Mouse (Mus musculus) C2C12 (cell line): ENCODE results near the gene Kcnj15. TPM values are rescaled to one million over a fixed set of nuclear protein-coding genes. Genes with fewer than 3 reads are reported as not detected.

Experiments
- H3K27me3 ChIP-seq: one replicate; pipeline ENCODE4 v1.6.1; 2011; ENCODE audit not compliant: control insufficient read depth, insufficient read depth, insufficient read length
- H3K36me3 ChIP-seq: one replicate; pipeline ENCODE4 v1.6.1; 2011; ENCODE audit not compliant: control insufficient read depth, insufficient read depth
- H3K4me3 ChIP-seq: one replicate; pipeline ENCODE4 v1.5.1; 2011; ENCODE audit warnings: mild to moderate bottlenecking, control low read depth; ENCODE audit not compliant: poor library complexity, insufficient read depth, severe bottlenecking
- H3K79me2 ChIP-seq: one replicate; pipeline ENCODE4 v1.6.1; 2011; ENCODE audit not compliant: control insufficient read depth, insufficient read depth
- H3K79me3 ChIP-seq: one replicate; pipeline ENCODE4 v1.6.1; 2011; ENCODE audit warnings: low read depth, control low read depth
- H3ac ChIP-seq: one replicate; pipeline ENCODE3; 2011; ENCODE audit warnings: low read depth; ENCODE audit not compliant: control insufficient read depth, insufficient read length
- CEBPB ChIP-seq: IDR thresholded peaks from one replicate; pipeline ENCODE4 v1.6.1; 2011; ENCODE audit warnings: low read depth, mild to moderate bottlenecking, control low read depth, moderate library complexity
- CTCF ChIP-seq: IDR thresholded peaks from one replicate; pipeline ENCODE4 v1.5.1; 2011; ENCODE audit not compliant: control insufficient read depth, insufficient read depth, insufficient read length
- FOSL1 ChIP-seq: IDR thresholded peaks from one replicate; pipeline ENCODE4 v1.8.0; 2011; ENCODE audit warnings: mild to moderate bottlenecking, low read length; ENCODE audit not compliant: poor library complexity, insufficient read depth, severe bottlenecking
- MAX ChIP-seq: IDR thresholded peaks from one replicate; pipeline ENCODE4 v1.6.1; 2011; ENCODE audit warnings: mild to moderate bottlenecking, control low read depth
- MYOD1 ChIP-seq: IDR thresholded peaks from one replicate; pipeline ENCODE4 v1.6.1; 2011; ENCODE audit warnings: low read depth; ENCODE audit not compliant: control insufficient read depth, insufficient read length
- MYOG ChIP-seq: IDR thresholded peaks from one replicate; pipeline ENCODE4 v1.6.1; 2011; ENCODE audit not compliant: control insufficient read depth, insufficient read length; ENCODE audit errors: extremely low read depth
- USF1 ChIP-seq: IDR thresholded peaks from one replicate; pipeline ENCODE4 v1.6.1; 2011; ENCODE audit warnings: low read depth, mild to moderate bottlenecking, control low read depth, moderate library complexity
- polyA plus RNA-seq: library from polyadenylated mRNA; unstranded; fragments of >200 nt; fragmentation: generic; extraction: Trizol; gene quantifications from one replicate; pipeline ENCODE4 v1.2.1, GENCODE M21; 2012; ENCODE audit warnings: missing spikeins

Kcnj15 gene
- polyA plus RNA-seq, 1 experiment, result 0.22 TPM

DNA sequence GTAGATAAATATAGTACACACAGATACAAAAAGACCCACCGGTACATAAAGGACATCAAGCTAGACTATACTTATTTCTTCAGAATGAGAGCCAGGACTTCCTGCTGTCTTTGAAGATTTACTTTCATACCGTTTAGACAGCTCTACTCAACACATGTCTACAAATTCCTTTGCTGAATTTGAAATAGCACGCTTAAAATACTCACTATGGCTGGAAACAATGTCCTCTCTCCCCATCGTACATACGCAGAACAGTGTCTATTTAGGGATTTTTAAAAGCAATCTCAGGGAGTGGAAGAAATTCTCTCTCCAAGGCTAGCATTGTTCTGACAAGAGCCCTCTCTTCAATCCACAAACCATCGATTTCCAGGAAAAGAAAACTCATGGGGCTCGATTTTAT lies 32.1 kb upstream of the Kcnj15 start:
- TF ChIP-seq CEBPB, result no peak
- TF ChIP-seq CTCF, result no peak
- no peak for TF ChIP-seq MAX
- TF ChIP-seq USF1, result no peak
- no peak for TF ChIP-seq MYOD1
- TF ChIP-seq FOSL1, result no peak
- no peak for TF ChIP-seq MYOG
- Histone ChIP-seq H3ac (no peak overlapping the region), H3K4me3 (no peak overlapping the region), H3K36me3 (no peaks in the 10 kb centered on the region), H3K27me3 (no peaks in the 10 kb centered on the region), H3K79me3 (no peaks in the 10 kb centered on the region), H3K79me2 (no peaks in the 10 kb centered on the region)

DNA sequence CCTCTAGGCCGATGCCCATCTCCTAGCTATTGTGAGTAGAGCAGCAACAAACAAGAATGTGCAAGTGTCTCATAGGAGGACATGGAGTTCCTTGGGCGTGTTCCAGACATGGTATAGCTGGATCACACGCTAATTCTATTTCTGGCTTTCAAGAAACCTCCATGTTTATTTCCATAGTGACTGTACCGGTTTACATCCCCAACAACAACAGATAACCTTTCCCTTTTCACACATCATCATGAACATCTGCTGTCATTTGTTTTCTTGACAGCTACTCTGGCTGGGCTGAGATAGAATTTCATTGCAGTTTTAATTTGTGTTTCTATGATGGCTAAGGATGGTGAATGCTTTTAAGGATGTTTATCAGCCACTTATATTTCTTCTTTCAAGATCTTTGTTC lies 25.6 kb upstream of the Kcnj15 start:
- TF ChIP-seq FOSL1, result no peak
- peak; percentile 74 for TF ChIP-seq MYOD1
- no peak for TF ChIP-seq CTCF
- H3ac ChIP-seq, result no peak overlapping the region
- no peaks in the 10 kb centered on the region for H3K79me2 ChIP-seq
- no peak overlapping the region for H3K4me3 ChIP-seq
- H3K36me3 ChIP-seq, result no peaks in the 10 kb centered on the region
- no peaks in the 10 kb centered on the region for H3K27me3 ChIP-seq
- H3K79me3 ChIP-seq, result no peaks in the 10 kb centered on the region

DNA sequence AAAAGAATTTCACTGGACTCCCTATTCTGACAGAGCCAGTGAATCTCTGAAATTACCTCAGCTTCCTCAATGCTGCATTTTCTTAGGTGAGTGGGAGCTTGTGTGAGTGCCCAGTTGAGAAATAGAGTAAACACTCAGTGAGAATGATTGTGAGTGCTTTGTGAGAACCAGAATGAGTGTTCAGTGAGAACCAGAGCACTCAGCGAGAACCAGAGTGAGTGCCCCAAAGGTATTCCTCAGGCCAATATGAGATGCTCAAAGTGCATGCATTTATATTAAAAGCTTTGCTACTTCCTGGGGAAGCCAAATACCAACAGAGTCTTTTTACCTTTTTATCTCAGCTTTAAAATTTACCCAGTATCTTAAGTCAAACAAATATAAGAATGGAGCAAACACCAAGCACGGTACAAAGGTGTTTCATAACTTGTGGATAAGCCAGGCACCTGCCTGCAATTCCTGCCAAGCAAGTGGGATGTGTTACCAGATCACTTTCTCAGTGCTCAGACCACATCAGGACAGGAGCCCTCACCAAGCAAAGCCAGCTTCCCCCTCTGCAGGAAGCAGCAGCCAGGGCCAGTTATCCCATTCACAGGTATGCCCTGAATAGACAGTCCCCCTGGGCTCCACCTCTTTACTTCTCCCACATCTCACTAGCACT lies 22.3 kb upstream of the Kcnj15 start:
- no peak overlapping the region for H3K4me3 ChIP-seq
- no peaks in the 10 kb centered on the region for H3K79me2 ChIP-seq

DNA sequence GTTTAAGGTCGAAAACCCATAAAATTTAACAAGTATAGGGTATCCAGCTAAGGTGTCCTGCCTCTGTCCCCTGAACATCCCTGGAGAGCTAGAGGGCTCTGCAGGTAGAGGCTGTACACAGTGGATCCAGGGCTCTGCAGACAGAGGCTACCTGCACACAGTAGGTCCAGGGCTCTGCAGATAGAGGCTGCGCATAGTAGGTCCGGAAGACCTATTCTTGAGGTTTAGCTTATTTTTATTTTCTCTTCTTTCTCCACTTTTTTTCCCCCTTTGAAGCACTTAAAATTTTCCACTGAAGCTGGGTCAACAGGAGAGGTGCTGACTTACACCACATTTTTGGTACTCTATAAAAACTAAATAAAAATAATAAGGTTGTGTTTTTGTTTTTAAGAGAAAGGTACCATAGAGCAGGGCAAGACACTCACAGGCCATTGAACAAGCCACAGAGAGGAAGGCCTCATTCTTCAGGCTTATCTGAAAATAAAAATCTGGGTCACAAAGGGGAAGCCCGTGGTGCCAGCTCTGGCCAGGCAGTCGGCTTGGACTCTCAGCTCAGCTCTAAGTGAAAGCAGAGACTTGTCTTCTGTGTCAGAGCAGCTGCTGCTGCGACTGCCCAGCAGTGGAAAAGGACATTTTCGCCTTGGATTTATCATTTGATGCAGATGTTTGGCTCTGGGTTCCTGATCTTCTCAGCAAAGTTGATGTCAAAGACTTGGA lies 18.0 kb upstream of the Kcnj15 start:
- H3K4me3 ChIP-seq, result no peak overlapping the region
- H3K79me2 ChIP-seq, result no peaks in the 10 kb centered on the region
- no peak overlapping the region for H3ac ChIP-seq
- no peak for TF ChIP-seq MAX
- TF ChIP-seq CEBPB, result no peak
- no peak for TF ChIP-seq FOSL1
- TF ChIP-seq MYOD1, result no peak
- no peak for TF ChIP-seq USF1
- TF ChIP-seq MYOG, result no peak
- no peak for TF ChIP-seq CTCF
- no peaks in the 10 kb centered on the region for H3K79me3 ChIP-seq
- H3K36me3 ChIP-seq, result no peaks in the 10 kb centered on the region
- H3K27me3 ChIP-seq, result no peaks in the 10 kb centered on the region

More for the DNA sequence above, 22.3 kb upstream of the Kcnj15 start:
- H3K36me3 ChIP-seq, result no peaks in the 10 kb centered on the region
- no peak for TF ChIP-seq CEBPB
- TF ChIP-seq USF1, result no peak
- TF ChIP-seq MAX, result no peak
- no peak for TF ChIP-seq MYOG
- TF ChIP-seq CTCF, result no peak
- TF ChIP-seq FOSL1, result no peak
- TF ChIP-seq MYOD1, result no peak
- H3K27me3 ChIP-seq, result no peaks in the 10 kb centered on the region
- H3K79me3 ChIP-seq, result no peaks in the 10 kb centered on the region
- no peak overlapping the region for H3ac ChIP-seq

DNA sequence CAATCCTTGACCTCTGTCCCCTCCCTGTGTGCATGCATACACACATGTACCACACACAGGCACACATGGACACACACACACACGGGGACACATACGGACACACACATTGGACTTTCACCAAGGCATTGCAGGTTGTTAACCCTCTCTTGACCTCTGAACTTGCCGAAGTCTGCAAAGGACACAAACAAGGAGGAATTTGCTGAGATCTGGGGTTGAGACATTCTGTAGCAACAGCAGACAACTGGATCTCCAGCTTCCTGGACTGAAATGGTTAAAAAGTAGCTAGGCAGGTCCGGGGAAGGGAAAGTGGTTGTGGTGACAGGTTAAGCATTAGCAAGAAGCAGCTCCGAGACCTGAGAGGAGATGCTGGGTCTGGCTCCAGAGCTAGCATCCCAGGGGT lies 16.7 kb upstream of the Kcnj15 start:
- no peaks in the 10 kb centered on the region for H3K79me3 ChIP-seq
- TF ChIP-seq MYOD1 (no peak), FOSL1 (no peak), MYOG (no peak), CTCF (no peak), MAX (no peak), CEBPB (no peak), USF1 (no peak)
- no peaks in the 10 kb centered on the region for H3K36me3 ChIP-seq
- H3K4me3 ChIP-seq, result no peak overlapping the region
- H3ac ChIP-seq, result no peak overlapping the region
- no peaks in the 10 kb centered on the region for H3K79me2 ChIP-seq
- H3K27me3 ChIP-seq, result no peaks in the 10 kb centered on the region

DNA sequence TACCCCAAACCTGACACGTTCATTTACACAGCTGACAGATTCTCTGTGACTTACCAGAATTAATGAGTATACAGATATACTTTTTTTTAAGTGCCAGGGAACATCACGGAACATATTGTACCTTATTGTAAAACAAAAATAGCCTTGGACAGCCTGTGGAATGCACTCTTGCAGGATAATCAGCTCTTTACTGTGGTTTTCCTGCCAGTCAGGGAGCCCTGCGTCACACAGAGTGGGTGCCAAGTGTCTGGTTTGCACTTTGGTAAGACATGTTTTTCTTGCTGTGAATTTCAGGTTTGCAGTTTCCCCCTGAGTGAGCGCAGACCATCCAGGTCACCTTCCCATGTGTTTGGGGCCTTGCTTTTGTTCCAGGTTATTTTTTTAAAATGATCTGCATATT lies 15.8 kb upstream of the Kcnj15 start:
- no peak for TF ChIP-seq MYOD1
- no peak for TF ChIP-seq FOSL1
- no peak for TF ChIP-seq MAX
- no peak for TF ChIP-seq MYOG
- TF ChIP-seq USF1, result no peak
- no peak for TF ChIP-seq CTCF
- no peak for TF ChIP-seq CEBPB
- H3K36me3 ChIP-seq, result no peaks in the 10 kb centered on the region
- H3K27me3 ChIP-seq, result no peaks in the 10 kb centered on the region
- H3K79me3 ChIP-seq, result no peaks in the 10 kb centered on the region
- no peak overlapping the region for H3K4me3 ChIP-seq
- H3K79me2 ChIP-seq, result no peaks in the 10 kb centered on the region
- no peak overlapping the region for H3ac ChIP-seq
